Mouse (Mus musculus) layer of hippocampus, adult 6 months (tissue): Measurements from ENCODE around the gene Iqcf3. TPM values are rescaled to one million over a fixed set of nuclear protein-coding genes. Genes with fewer than 3 reads are reported as not detected.

ENCODE experiments used
- long read RNA-seq, 2 experiments: library from polyadenylated mRNA; unstranded; transcript quantifications; one replicate each; pipeline ENCODE4 v2.0.0; 2019 to 2020
- polyA plus RNA-seq: library from polyadenylated mRNA; unstranded; fragments of <200 nt; fragmentation: Nextera tagmentation; gene quantifications from 2 replicates; pipeline ENCODE4 v1.2.3, GENCODE M21; 2021

Gene Iqcf3
- not detected in 2 replicates for polyA plus RNA-seq
- long read RNA-seq, experiment 1: 0 reads
- long read RNA-seq, experiment 2: 0 reads

GRCm38 (mm10) chr9:106561531-106561930 lies at the start of gene Iqcf3:
Gene Iqcf3 (minus strand): TSS chr9:106561631.

GRCm38 (mm10) chr9:106570896-106571295 lies 9.5 kb upstream of the Iqcf3 start, which contains the start of gene Iqcf4:
Gene Iqcf4 (minus strand): TSS chr9:106570996.

GRCm38 (mm10) chr9:106514273-106514672 lies 47.2 kb downstream of the Iqcf3 start, which contains the start of gene Iqcf5:
Gene Iqcf5 (plus strand): TSS chr9:106514573.

GRCm38 (mm10) chr9:106499667-106500066 lies 61.8 kb downstream of the Iqcf3 start, which contains the start of gene Iqcf1:
Gene Iqcf1 (plus strand): TSS chr9:106499967.

GRCm38 (mm10) chr9:106476924-106477484 lies 84.4 kb downstream of the Iqcf3 start, which contains the start of gene Parp3:
Gene Parp3 (minus strand): TSS chr9:106476949.

GRCm38 (mm10) chr9:106475663-106476001 lies 85.8 kb downstream of the Iqcf3 start, which contains the start of gene Rrp9:
Gene Rrp9 (plus strand): TSS chr9:106475963.

GRCm38 (mm10) chr9:106465571-106466200 lies 95.7 kb downstream of the Iqcf3 start, which contains the start of gene Gpr62:
Gene Gpr62 (minus strand): TSS chr9:106465938.

GRCm38 (mm10) chr9:106453271-106454070 lies 108.0 kb downstream of the Iqcf3 start, which contains the start of gene Pcbp4:
Gene Pcbp4 (plus strand): TSS chr9:106453291.

Other genes with a start within 250 kb of the Iqcf3 start
- 12.0 and 14.6 TPM in 2 replicates for gene Dusp7, start 193.0 kb downstream of the Iqcf3 start, polyA plus RNA-seq
- gene Rpl29, start 132.2 kb downstream of the Iqcf3 start, polyA plus RNA-seq: 582 and 680 TPM in 2 replicates
- gene Acy1, start 123.3 kb downstream of the Iqcf3 start, polyA plus RNA-seq: 7.1 and 10.5 TPM in 2 replicates
- gene Abhd14b, start 114.2 kb downstream of the Iqcf3 start, polyA plus RNA-seq: 11.8 and 17.3 TPM in 2 replicates
- 61.5 and 66.8 TPM in 2 replicates for gene Abhd14a, start 114.0 kb downstream of the Iqcf3 start, polyA plus RNA-seq
- 59.2 and 69.0 TPM in 2 replicates for gene Pcbp4, start 108.3 kb downstream of the Iqcf3 start, polyA plus RNA-seq
- gene Gpr62, start 95.7 kb downstream of the Iqcf3 start, polyA plus RNA-seq: 8.8 and 11.7 TPM in 2 replicates
- gene Rrp9, start 85.7 kb downstream of the Iqcf3 start, polyA plus RNA-seq: 23.3 and 24.9 TPM in 2 replicates
- gene Parp3, start 84.7 kb downstream of the Iqcf3 start, polyA plus RNA-seq: 3.5 and 3.9 TPM in 2 replicates
- gene Iqcf1, start 61.7 kb downstream of the Iqcf3 start, polyA plus RNA-seq: not detected in 2 replicates
- not detected in 2 replicates for gene Iqcf5, start 47.1 kb downstream of the Iqcf3 start, polyA plus RNA-seq
- not detected in 2 replicates for gene Iqcf4, start 9.4 kb upstream of the Iqcf3 start, polyA plus RNA-seq
- gene Iqcf6, start 65.0 kb upstream of the Iqcf3 start, polyA plus RNA-seq: not detected in 2 replicates
- gene Grm2, start 94.5 kb upstream of the Iqcf3 start, polyA plus RNA-seq: 25.8 and 37.1 TPM in 2 replicates
- 127 and 145 TPM in 2 replicates for gene Tex264, start 124.3 kb upstream of the Iqcf3 start, polyA plus RNA-seq
- 2.1 and 2.2 TPM in 2 replicates for gene Rad54l2, start 227.6 kb upstream of the Iqcf3 start, polyA plus RNA-seq